Mouse (Mus musculus): ENCODE measurements around the gene Tmem50a.

DNA sequence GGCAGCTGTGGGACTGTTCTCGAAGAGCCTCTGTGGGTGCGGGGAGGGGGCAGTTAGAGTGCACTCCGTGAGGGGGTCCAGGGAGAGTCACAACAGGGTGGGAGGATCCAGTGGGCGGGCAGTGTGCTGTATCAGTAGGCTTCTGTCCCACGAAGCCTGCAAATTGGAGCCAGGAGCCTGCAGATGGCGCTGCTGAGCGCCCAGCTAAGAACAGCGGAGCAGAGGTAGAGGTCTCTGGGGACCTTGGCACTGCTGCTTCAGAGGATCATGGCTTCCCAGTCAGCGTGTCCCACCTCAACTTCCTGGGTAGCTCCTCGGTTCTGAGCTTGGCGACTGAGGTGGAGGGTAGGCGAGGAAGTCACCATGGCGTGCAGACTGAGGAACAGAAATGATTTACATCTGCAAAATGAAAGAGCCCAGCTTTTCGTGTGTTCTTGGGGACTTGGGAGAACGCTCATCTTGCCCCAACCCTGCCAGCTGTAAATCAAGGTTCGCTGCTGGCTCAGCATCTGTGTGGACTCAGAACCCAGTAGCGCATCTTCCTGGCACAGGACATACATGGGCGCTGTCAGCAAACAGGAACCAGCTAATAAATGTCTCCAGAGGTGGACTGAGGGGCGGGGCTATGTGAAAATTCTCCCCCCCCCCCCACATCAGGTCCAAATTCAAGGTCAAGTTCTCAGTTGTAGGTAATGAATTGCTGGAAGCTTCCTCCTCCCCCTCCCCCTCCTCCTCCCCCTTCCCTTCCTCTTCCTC, 48.4 kb upstream of the Tmem50a start:
- peak; percentile 55 for TF ChIP-seq CTCF (conservative IDR thresholded peaks at IDR 0.05; ENCODE audit: insufficient read depth, insufficient read length, low read depth, low read length)
- TF ChIP-seq POLR2A (IDR thresholded peaks at IDR 0.05; ENCODE audit: low read depth, low read length) = no peak
